In genomic region chr14:119980698-119981235, GRCm38 (mm10) we compare ENCODE assay signal across 15 mouse cellular contexts.
DNase-seq lines count a peak whose midpoint lies in the region; ATAC-seq and TF ChIP-seq lines count a peak whose summit lies in the region.
"Had no signal": no experiment of that assay in that cellular context is flagged by ENCODE, and none has a peak within 500 bp of the region (broad histone marks: within the 10 kb centered on the region; RNA-seq: fewer than 3 reads in every experiment).

No protein-coding gene starts in this region.

- no peak overlapping the region for H3K4me3 ChIP-seq in embryonic facial prominence, embryonic 14.5 days (ENCODE audit: low read depth, low read length)
- H3K4me3 ChIP-seq in embryonic facial prominence, embryonic 10.5 days: no peak overlapping the region
- no peak overlapping the region for H3K4me3 ChIP-seq in kidney, embryonic 16.5 days (ENCODE audit: low read length)
- H3K4me3 ChIP-seq in midbrain, embryonic 12.5 days: no peak overlapping the region
- H3K4me3 ChIP-seq: limb, embryonic 13.5 days had no signal

- TF ChIP-seq CTCF in brain, embryonic 14.5 days (IDR thresholded peaks at IDR 0.05; ENCODE audit: borderline replicate concordance, extremely low read depth, insufficient read depth, insufficient read length): no peak

- no peak overlapping the region for H3K27ac ChIP-seq in embryonic facial prominence, embryonic 14.5 days (replicated peaks; ENCODE audit: low read depth, low read length)
- H3K27ac ChIP-seq in embryonic facial prominence, embryonic 10.5 days (replicated peaks): no peak overlapping the region
- peak overlapping the region; percentile 79 for H3K27ac ChIP-seq in kidney, embryonic 16.5 days (ENCODE audit: low read length)
- no peak overlapping the region for H3K27ac ChIP-seq in midbrain, embryonic 12.5 days (replicated peaks)
- H3K27ac ChIP-seq: limb, embryonic 13.5 days had no signal

- no peak for ATAC-seq in embryonic facial prominence, embryonic 14.5 days (ENCODE audit: low read depth)
- peak; percentile 83 for ATAC-seq in kidney, embryonic 16.5 days (ENCODE audit: low FRiP score, low TSS enrichment)
- ATAC-seq in midbrain, embryonic 12.5 days (ENCODE audit: low FRiP score, low read depth): peak; percentile 77
- ATAC-seq in megakaryocyte-erythroid progenitor cell, adult 5-6 weeks (replicated peaks; ENCODE audit: low FRiP score, low TSS enrichment, poor library complexity, severe bottlenecking): no peak

- no peak overlapping the region for H3K9ac ChIP-seq in embryonic facial prominence, embryonic 14.5 days (ENCODE audit: low read depth, low read length)
- H3K9ac ChIP-seq in kidney, embryonic 16.5 days (replicated peaks; ENCODE audit: low read length): no peak overlapping the region
- H3K9ac ChIP-seq in midbrain, embryonic 12.5 days (replicated peaks): no peak overlapping the region
- H3K9ac ChIP-seq: limb, embryonic 13.5 days had no signal

- no peak for TF ChIP-seq POLR2A in brain, embryonic 14.5 days (IDR thresholded peaks at IDR 0.05; ENCODE audit: borderline replicate concordance, extremely low read depth, insufficient read depth, insufficient read length, poor library complexity, severe bottlenecking)

- 62% methylated on average over 6 of the region's 6 CpGs for WGBS in embryonic facial prominence, embryonic 14.5 days
- WGBS in embryonic facial prominence, embryonic 10.5 days: 76% methylated on average over 6 of the region's 6 CpGs
- WGBS in kidney, embryonic 16.5 days: 46% methylated on average over 6 of the region's 6 CpGs
- WGBS in midbrain, embryonic 12.5 days: 37% methylated on average over 6 of the region's 6 CpGs

- H3K36me3 ChIP-seq in embryonic facial prominence, embryonic 14.5 days (ENCODE audit: control insufficient read depth, insufficient read depth, low read length): no peaks in the 10 kb centered on the region
- H3K36me3 ChIP-seq in embryonic facial prominence, embryonic 10.5 days (replicated peaks): no peaks in the 10 kb centered on the region
- no peaks in the 10 kb centered on the region for H3K36me3 ChIP-seq in kidney, embryonic 16.5 days (ENCODE audit: insufficient read depth, low read length)
- no peaks in the 10 kb centered on the region for H3K36me3 ChIP-seq in midbrain, embryonic 12.5 days
- H3K36me3 ChIP-seq: limb, embryonic 13.5 days had no signal

- no peak overlapping the region for H3K4me2 ChIP-seq in embryonic facial prominence, embryonic 14.5 days (ENCODE audit: low read depth, low read length)
- H3K4me2 ChIP-seq in kidney, embryonic 16.5 days (replicated peaks; ENCODE audit: low read depth, low read length): no peak overlapping the region
- H3K4me2 ChIP-seq in midbrain, embryonic 12.5 days (replicated peaks): no peak overlapping the region
- H3K4me2 ChIP-seq: heart, embryonic 11.5 days; limb, embryonic 13.5 days had no signal

- no peaks in the 10 kb centered on the region for H3K4me1 ChIP-seq in embryonic facial prominence, embryonic 14.5 days (ENCODE audit: control insufficient read depth, insufficient read depth, low read length)
- H3K4me1 ChIP-seq in embryonic facial prominence, embryonic 10.5 days: peaks cover 7% of the 10 kb centered on the region; the same call in 1 of the 2 replicates
- H3K4me1 ChIP-seq in kidney, embryonic 16.5 days (ENCODE audit: insufficient read depth, low read length): peaks cover 6% of the 10 kb centered on the region; the same call in 1 of the 2 replicates
- peaks cover 10% of the 10 kb centered on the region for H3K4me1 ChIP-seq in midbrain, embryonic 12.5 days
- H3K4me1 ChIP-seq: limb, embryonic 13.5 days had no signal

- peak; percentile 16 for DNase-seq in embryonic facial prominence, embryonic 14.5 days (ENCODE audit: low spot score)
- no peak for DNase-seq in embryonic facial prominence, embryonic 10.5 days (ENCODE audit: low spot score)
- no peak for DNase-seq in kidney, postnatal 36 days
- DNase-seq in brain, embryonic 14.5 days (ENCODE audit: low read depth): peak; percentile 82
- no peak for DNase-seq in thymus, postnatal 36 days
- DNase-seq: cerebellum, adult 9-10 months; kidney, adult 9 months; layer of hippocampus, postnatal 36 days; lung, postnatal 36 days; thymus, postnatal 14 days had no signal

- no peaks in the 10 kb centered on the region for H3K27me3 ChIP-seq in embryonic facial prominence, embryonic 14.5 days (replicated peaks; ENCODE audit: control insufficient read depth, insufficient read depth, low read length)
- H3K27me3 ChIP-seq in embryonic facial prominence, embryonic 10.5 days (replicated peaks; ENCODE audit: low read depth, poor library complexity, severe bottlenecking): no peaks in the 10 kb centered on the region
- no peaks in the 10 kb centered on the region for H3K27me3 ChIP-seq in kidney, embryonic 16.5 days (ENCODE audit: insufficient read depth, low read length)
- H3K27me3 ChIP-seq in midbrain, embryonic 12.5 days: no peaks in the 10 kb centered on the region
- H3K27me3 ChIP-seq: limb, embryonic 13.5 days had no signal

- no peaks in the 10 kb centered on the region for H3K9me3 ChIP-seq in embryonic facial prominence, embryonic 14.5 days (ENCODE audit: control insufficient read depth, low read length)
- H3K9me3 ChIP-seq in embryonic facial prominence, embryonic 10.5 days: no peaks in the 10 kb centered on the region
- H3K9me3 ChIP-seq in kidney, embryonic 16.5 days (ENCODE audit: low read length): peaks cover 2% of the 10 kb centered on the region; the same call in 1 of the 2 replicates
- 0 out of 2 replicates have a peak, but pooled peaks cover 8% of the 10 kb centered on the region for H3K9me3 ChIP-seq in midbrain, embryonic 12.5 days
- H3K9me3 ChIP-seq: limb, embryonic 13.5 days had no signal

Comparison
In these comparisons a context has a peak if more than half of its experiments do, and no peak if none do; other contexts are left out.
1. DNase-seq: peak in embryonic facial prominence, embryonic 14.5 days (single experiment) and brain, embryonic 14.5 days (single experiment); none in embryonic facial prominence, embryonic 10.5 days (single experiment), kidney, postnatal 36 days (0 of 2) and thymus, postnatal 36 days (0 of 2).
2. ATAC-seq: peak in kidney, embryonic 16.5 days (single experiment) and midbrain, embryonic 12.5 days (single experiment); none in embryonic facial prominence, embryonic 14.5 days (single experiment) and megakaryocyte-erythroid progenitor cell, adult 5-6 weeks (single experiment).